Mouse (Mus musculus): Measurements from ENCODE around the gene Tmem198b. TPM values are rescaled to one million over a fixed set of nuclear protein-coding genes. Genes with fewer than 3 reads are reported as not detected.

Tmem198b gene
- polyA plus RNA-seq, 1 experiment from 2014 or later, result 11.6 TPM

DNA sequence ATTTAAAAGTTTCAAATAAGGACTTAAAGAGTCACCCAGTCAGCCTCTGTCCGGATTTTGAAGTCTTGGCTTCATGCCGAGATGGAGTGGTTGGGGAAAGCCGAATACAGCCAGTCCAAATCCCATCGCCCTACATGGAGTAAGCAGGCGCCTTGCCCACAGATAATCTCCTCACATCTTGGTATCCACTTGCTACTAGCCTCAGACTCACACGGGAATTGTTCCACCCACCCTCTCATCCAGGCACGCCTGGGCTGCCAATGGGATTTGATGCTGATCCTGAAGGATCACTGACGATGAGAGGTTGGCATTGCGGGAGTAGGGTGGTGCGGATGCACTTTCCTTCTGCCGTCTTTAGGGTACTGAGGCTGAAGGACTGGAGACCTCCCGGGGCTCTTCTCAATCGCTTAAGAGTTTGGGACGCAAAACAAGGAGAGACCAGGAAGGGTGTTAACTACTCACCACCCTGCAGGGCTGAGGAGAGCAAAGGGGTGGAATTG is 349 bp downstream of the Tmem198b start, which contains the start of gene Dnajc14:
Dnajc14 (plus strand) TSS at position 292 of the 500 bp plus-strand sequence.
- Histone ChIP-seq H3K9ac (ENCODE audit: low read depth, low read length) (peak within 1 kb of the TSS; percentile 92), H3K4me1 (ENCODE audit: control insufficient read depth, insufficient read depth, low read length) (peaks cover 31% of the 10 kb centered on the region), H3K4me2 (ENCODE audit: low read depth, low read length) (peak within 1 kb of the TSS; percentile 64), H3K9me3 (ENCODE audit: control insufficient read depth, low read length) (no peaks in the 10 kb centered on the region), H3K27ac (ENCODE audit: low read length) (peak within 1 kb of the TSS; percentile 99), H3K27me3 (replicated peaks; ENCODE audit: control insufficient read depth, insufficient read depth, low read length) (no peaks in the 10 kb centered on the region), H3K4me3 (ENCODE audit: low read length) (peak within 1 kb of the TSS; percentile 71), H3K36me3 (ENCODE audit: control insufficient read depth, insufficient read depth, low read length) (peaks cover 7% of the 10 kb centered on the region; the same call in 1 of the 2 replicates)
- ATAC-seq, result peak; percentile 8
- under 1% methylated on average over 14 of the region's 14 CpGs for WGBS

DNA sequence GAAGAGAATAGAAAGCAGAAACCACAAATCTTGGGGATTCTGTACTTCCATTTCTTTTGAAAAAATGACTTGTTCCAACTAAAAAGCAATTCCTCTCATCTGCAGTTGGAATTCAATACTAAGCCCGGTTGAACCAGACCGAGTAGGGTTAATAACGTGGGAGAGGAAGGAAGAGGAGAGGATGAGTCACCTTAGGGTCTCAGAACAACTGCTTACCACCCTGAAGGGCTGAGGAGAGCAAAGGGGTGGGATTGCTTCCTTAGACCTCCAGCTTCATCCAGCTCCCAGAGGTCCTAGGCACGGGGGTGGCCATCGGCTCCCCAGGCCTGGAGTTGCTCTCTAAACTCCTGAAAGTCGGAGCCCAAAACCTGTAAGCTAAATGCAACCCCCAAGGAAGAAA is 809 bp downstream of the Tmem198b start:
- Histone ChIP-seq H3K27me3 (replicated peaks; ENCODE audit: control insufficient read depth, insufficient read depth, low read length) (no peaks in the 10 kb centered on the region), H3K36me3 (ENCODE audit: control insufficient read depth, insufficient read depth, low read length) (peaks cover 7% of the 10 kb centered on the region; the same call in 1 of the 2 replicates)
- 7% methylated on average over 6 of the region's 6 CpGs for WGBS

DNA sequence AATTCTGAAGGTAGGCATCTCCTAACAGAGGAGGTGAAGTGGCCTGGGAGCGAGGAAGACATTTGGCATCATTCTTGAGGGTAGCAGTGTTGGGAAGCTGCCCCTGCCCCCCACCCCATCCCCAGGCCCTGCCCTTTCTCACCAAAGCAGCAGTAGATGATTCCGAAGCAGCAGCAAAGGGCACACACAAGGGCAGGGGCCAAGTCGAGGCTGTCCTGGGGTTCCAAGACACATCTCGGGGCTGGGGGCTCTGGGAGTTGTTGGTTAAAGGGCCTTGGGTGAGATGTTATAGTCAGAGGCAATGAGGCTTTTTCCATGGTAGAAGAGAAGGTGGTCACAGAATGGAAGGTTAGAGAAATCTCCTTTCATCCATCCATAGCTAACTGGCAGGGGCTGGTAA is 1.2 kb downstream of the Tmem198b start:
- no peak for ATAC-seq
- WGBS, result 66% methylated on average over 4 of the region's 4 CpGs
- peak overlapping the region; percentile 71 for H3K4me3 ChIP-seq (ENCODE audit: low read length)
- H3K4me1 ChIP-seq (ENCODE audit: control insufficient read depth, insufficient read depth, low read length), result peaks cover 25% of the 10 kb centered on the region
- H3K9ac ChIP-seq (ENCODE audit: low read depth, low read length), result peak overlapping the region; percentile 92; the same call in 1 of the 2 replicates
- H3K27ac ChIP-seq (ENCODE audit: low read length), result no peak overlapping the region
- no peaks in the 10 kb centered on the region for H3K27me3 ChIP-seq (replicated peaks; ENCODE audit: control insufficient read depth, insufficient read depth, low read length)
- peak overlapping the region; percentile 64 for H3K4me2 ChIP-seq (ENCODE audit: low read depth, low read length)
- peaks cover 7% of the 10 kb centered on the region; the same call in 1 of the 2 replicates for H3K36me3 ChIP-seq (ENCODE audit: control insufficient read depth, insufficient read depth, low read length)
- H3K9me3 ChIP-seq (ENCODE audit: control insufficient read depth, low read length), result no peaks in the 10 kb centered on the region

More for the DNA sequence above, 809 bp downstream of the Tmem198b start:
- ATAC-seq, result no peak
- H3K4me2 ChIP-seq (ENCODE audit: low read depth, low read length), result peak overlapping the region; percentile 64
- H3K9me3 ChIP-seq (ENCODE audit: control insufficient read depth, low read length), result no peaks in the 10 kb centered on the region
- H3K9ac ChIP-seq (ENCODE audit: low read depth, low read length), result peak overlapping the region; percentile 92
- H3K4me3 ChIP-seq (ENCODE audit: low read length), result peak overlapping the region; percentile 71
- H3K4me1 ChIP-seq (ENCODE audit: control insufficient read depth, insufficient read depth, low read length), result peaks cover 26% of the 10 kb centered on the region
- peak overlapping the region; percentile 99; the same call in 1 of the 2 replicates for H3K27ac ChIP-seq (ENCODE audit: low read length)

DNA sequence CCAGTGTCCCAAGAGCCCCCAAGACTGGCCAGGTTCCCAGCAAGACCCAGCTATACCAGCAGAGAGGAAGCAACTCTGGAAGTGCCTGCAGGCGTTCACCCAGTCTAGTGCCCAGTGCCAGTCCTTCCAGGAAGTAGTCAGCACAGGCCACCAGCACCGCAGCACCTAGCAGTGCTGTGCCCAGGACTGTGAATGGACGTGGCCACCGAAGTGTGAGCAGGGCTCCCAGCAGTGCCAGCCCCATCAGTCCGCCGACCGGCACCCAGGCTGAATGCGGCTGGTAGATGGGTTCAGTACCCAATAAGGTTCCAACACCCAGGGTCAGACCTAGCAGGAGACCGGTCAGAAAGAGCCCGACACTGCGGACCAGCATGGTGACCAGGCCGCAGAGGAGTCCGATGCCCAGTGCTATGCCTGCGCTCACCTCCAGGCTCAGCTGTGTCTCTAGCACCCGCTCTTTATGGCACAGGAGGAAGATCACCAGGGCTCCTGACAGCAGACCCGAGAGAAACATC is 2.1 kb downstream of the Tmem198b start:
- Histone ChIP-seq H3K9ac (ENCODE audit: low read depth, low read length) (no peak overlapping the region), H3K9me3 (ENCODE audit: control insufficient read depth, low read length) (no peaks in the 10 kb centered on the region), H3K36me3 (ENCODE audit: control insufficient read depth, insufficient read depth, low read length) (peaks cover 7% of the 10 kb centered on the region; the same call in 1 of the 2 replicates), H3K4me2 (ENCODE audit: low read depth, low read length) (no peak overlapping the region), H3K4me1 (ENCODE audit: control insufficient read depth, insufficient read depth, low read length) (peaks cover 16% of the 10 kb centered on the region), H3K4me3 (ENCODE audit: low read length) (no peak overlapping the region), H3K27ac (ENCODE audit: low read length) (no peak overlapping the region), H3K27me3 (replicated peaks; ENCODE audit: control insufficient read depth, insufficient read depth, low read length) (no peaks in the 10 kb centered on the region)
- WGBS, result 88% methylated on average over 16 of the region's 16 CpGs
- ATAC-seq, result no peak

DNA sequence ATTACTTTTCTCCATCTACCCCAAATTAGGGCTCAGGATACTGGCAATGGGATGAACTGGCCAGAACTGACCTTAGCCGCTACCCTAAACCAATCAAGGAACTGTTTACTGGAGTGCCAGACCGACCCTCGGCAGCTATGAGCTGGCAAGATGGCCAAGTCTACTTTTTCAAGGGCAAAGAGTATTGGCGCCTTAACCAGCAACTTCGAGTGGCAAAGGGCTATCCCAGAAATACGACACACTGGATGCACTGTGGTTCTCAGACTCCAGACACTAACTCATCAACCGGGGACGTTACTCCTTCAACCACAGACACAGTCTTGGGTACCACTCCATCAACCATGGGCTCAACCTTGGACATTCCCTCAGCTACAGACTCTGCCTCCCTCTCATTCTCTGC is 5.5 kb downstream of the Tmem198b start:
- peaks cover 7% of the 10 kb centered on the region; the same call in 1 of the 2 replicates for H3K36me3 ChIP-seq (ENCODE audit: control insufficient read depth, insufficient read depth, low read length)
- H3K27me3 ChIP-seq (replicated peaks; ENCODE audit: control insufficient read depth, insufficient read depth, low read length), result no peaks in the 10 kb centered on the region
- no peak overlapping the region for H3K4me2 ChIP-seq (ENCODE audit: low read depth, low read length)
- H3K4me1 ChIP-seq (ENCODE audit: control insufficient read depth, insufficient read depth, low read length), result peaks cover 6% of the 10 kb centered on the region; the same call in 1 of the 2 replicates
- H3K4me3 ChIP-seq (ENCODE audit: low read length), result no peak overlapping the region
- no peak overlapping the region for H3K27ac ChIP-seq (ENCODE audit: low read length)
- no peak overlapping the region for H3K9ac ChIP-seq (ENCODE audit: low read depth, low read length)
- no peak for ATAC-seq
- 94% methylated on average over 8 of the region's 8 CpGs for WGBS
- no peaks in the 10 kb centered on the region for H3K9me3 ChIP-seq (ENCODE audit: control insufficient read depth, low read length)

DNA sequence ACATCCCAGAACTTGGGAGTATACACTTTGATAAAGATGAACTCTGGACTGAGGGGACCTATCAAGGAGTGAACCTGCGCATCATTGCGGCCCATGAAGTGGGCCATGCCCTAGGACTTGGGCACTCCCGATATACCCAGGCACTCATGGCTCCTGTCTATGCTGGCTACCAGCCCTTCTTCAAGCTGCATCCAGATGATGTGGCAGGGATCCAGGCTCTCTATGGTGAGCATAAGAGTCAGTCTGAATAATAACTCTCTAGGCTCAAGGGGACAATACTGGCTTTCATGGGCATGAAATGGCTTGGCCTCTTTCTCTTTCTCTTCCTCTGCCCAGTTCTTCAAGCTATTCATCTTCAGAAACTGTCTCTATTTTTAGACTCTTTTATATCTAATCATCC is 8.6 kb downstream of the Tmem198b start:
- H3K27me3 ChIP-seq (replicated peaks; ENCODE audit: control insufficient read depth, insufficient read depth, low read length), result no peaks in the 10 kb centered on the region
- no peaks in the 10 kb centered on the region for H3K4me1 ChIP-seq (ENCODE audit: control insufficient read depth, insufficient read depth, low read length)
- no peak overlapping the region for H3K4me3 ChIP-seq (ENCODE audit: low read length)
- H3K36me3 ChIP-seq (ENCODE audit: control insufficient read depth, insufficient read depth, low read length), result no peaks in the 10 kb centered on the region
- 93% methylated on average over 3 of the region's 3 CpGs for WGBS
- H3K9ac ChIP-seq (ENCODE audit: low read depth, low read length), result no peak overlapping the region
- no peak overlapping the region for H3K27ac ChIP-seq (ENCODE audit: low read length)
- H3K4me2 ChIP-seq (ENCODE audit: low read depth, low read length), result no peak overlapping the region
- no peaks in the 10 kb centered on the region for H3K9me3 ChIP-seq (ENCODE audit: control insufficient read depth, low read length)
- ATAC-seq, result no peak

GRCm38 (mm10) chr10:128794391-128794790 is 9.8 kb downstream of the Tmem198b start:
- H3K27me3 ChIP-seq (replicated peaks; ENCODE audit: control insufficient read depth, insufficient read depth, low read length), result no peaks in the 10 kb centered on the region
- no peak overlapping the region for H3K27ac ChIP-seq (ENCODE audit: low read length)
- no peaks in the 10 kb centered on the region for H3K9me3 ChIP-seq (ENCODE audit: control insufficient read depth, low read length)
- no peak overlapping the region for H3K4me2 ChIP-seq (ENCODE audit: low read depth, low read length)
- H3K36me3 ChIP-seq (ENCODE audit: control insufficient read depth, insufficient read depth, low read length), result no peaks in the 10 kb centered on the region
- H3K4me3 ChIP-seq (ENCODE audit: low read length), result no peak overlapping the region
- WGBS, result 88% methylated on average over 5 of the region's 5 CpGs
- no peak overlapping the region for H3K9ac ChIP-seq (ENCODE audit: low read depth, low read length)
- H3K4me1 ChIP-seq (ENCODE audit: control insufficient read depth, insufficient read depth, low read length), result no peaks in the 10 kb centered on the region
- ATAC-seq, result no peak

DNA sequence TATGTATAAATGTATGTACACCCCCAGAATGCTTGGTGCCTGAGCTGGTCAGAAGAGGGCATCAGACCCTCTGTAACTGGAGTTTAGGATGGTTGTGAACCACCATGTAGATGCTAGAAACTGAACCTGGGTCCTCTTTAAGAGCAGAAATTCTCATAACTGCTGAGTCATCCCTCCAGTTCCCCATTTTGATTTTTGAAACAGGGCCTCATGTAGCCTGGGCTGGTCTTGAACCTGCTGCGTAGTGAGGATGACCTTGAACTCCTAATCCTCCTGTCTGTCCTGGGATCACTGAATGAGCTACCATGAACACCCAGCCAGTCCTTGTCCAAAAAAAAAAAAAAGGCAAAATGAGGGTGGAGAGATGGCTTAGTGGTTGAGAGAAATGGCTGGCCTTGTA is 10.9 kb downstream of the Tmem198b start:
- Histone ChIP-seq H3K4me3 (ENCODE audit: low read length) (no peak overlapping the region), H3K4me1 (ENCODE audit: control insufficient read depth, insufficient read depth, low read length) (no peaks in the 10 kb centered on the region), H3K27me3 (replicated peaks; ENCODE audit: control insufficient read depth, insufficient read depth, low read length) (no peaks in the 10 kb centered on the region), H3K9ac (ENCODE audit: low read depth, low read length) (no peak overlapping the region), H3K9me3 (ENCODE audit: control insufficient read depth, low read length) (no peaks in the 10 kb centered on the region), H3K27ac (ENCODE audit: low read length) (no peak overlapping the region), H3K4me2 (ENCODE audit: low read depth, low read length) (no peak overlapping the region), H3K36me3 (ENCODE audit: control insufficient read depth, insufficient read depth, low read length) (no peaks in the 10 kb centered on the region)
- 91% methylated on average over 1 of the region's 1 CpGs for WGBS
- ATAC-seq, result no peak

- Histone ChIP-seq H3K4me2 (ENCODE audit: low read depth, low read length) (no peak overlapping the region), H3K4me1 (ENCODE audit: control insufficient read depth, insufficient read depth, low read length) (no peaks in the 10 kb centered on the region), H3K36me3 (ENCODE audit: control insufficient read depth, insufficient read depth, low read length) (no peaks in the 10 kb centered on the region), H3K9me3 (ENCODE audit: control insufficient read depth, low read length) (no peaks in the 10 kb centered on the region), H3K27me3 (replicated peaks; ENCODE audit: control insufficient read depth, insufficient read depth, low read length) (no peaks in the 10 kb centered on the region), H3K27ac (ENCODE audit: low read length) (no peak overlapping the region), H3K4me3 (ENCODE audit: low read length) (no peak overlapping the region), H3K9ac (ENCODE audit: low read depth, low read length) (no peak overlapping the region)
- no peak for ATAC-seq
Measured at GRCm38 (mm10) chr10:128792041-128792440, 12.1 kb downstream of the Tmem198b start.
